Mouse (Mus musculus): Measurements from ENCODE around the gene Ppcs.

Ppcs gene

GRCm38 (mm10) chr4:119422294-119422964 is at the start of gene Ppcs, which contains the start of gene Zmynd12:
Ppcs (minus strand) TSS chr4:119422420.
Zmynd12 (plus strand) TSS chr4:119422814.
- DNase-seq (ENCODE audit: low spot score): peak; percentile 96

GRCm38 (mm10) chr4:119467720-119468380 is 45.6 kb upstream of the Ppcs start:
- no peak for DNase-seq (ENCODE audit: low spot score)

- DNase-seq (ENCODE audit: low spot score): no peak
Observed at GRCm38 (mm10) chr4:119465841-119466240, 43.6 kb upstream of the Ppcs start.

GRCm38 (mm10) chr4:119463756-119464419 is 41.7 kb upstream of the Ppcs start:
- DNase-seq (ENCODE audit: low spot score): no peak

- peak; percentile 7 for DNase-seq (ENCODE audit: low spot score)
Observed at GRCm38 (mm10) chr4:119462858-119463755, 40.9 kb upstream of the Ppcs start.

GRCm38 (mm10) chr4:119462457-119462856 is 40.2 kb upstream of the Ppcs start:
- no peak for DNase-seq (ENCODE audit: low spot score)

GRCm38 (mm10) chr4:119460728-119461141 is 38.5 kb upstream of the Ppcs start:
- DNase-seq (ENCODE audit: low spot score): no peak

GRCm38 (mm10) chr4:119460296-119460695 is 38.1 kb upstream of the Ppcs start:
- DNase-seq (ENCODE audit: low spot score): no peak

GRCm38 (mm10) chr4:119453533-119453932 is 31.3 kb upstream of the Ppcs start:
- no peak for DNase-seq (ENCODE audit: low spot score)

- no peak for DNase-seq (ENCODE audit: low spot score)
Observed at GRCm38 (mm10) chr4:119453128-119453527, 30.9 kb upstream of the Ppcs start.

- no peak for DNase-seq (ENCODE audit: low spot score)
Observed at GRCm38 (mm10) chr4:119450436-119450835, 28.2 kb upstream of the Ppcs start.

GRCm38 (mm10) chr4:119447786-119448185 is 25.6 kb upstream of the Ppcs start:
- no peak for DNase-seq (ENCODE audit: low spot score)

- no peak for DNase-seq (ENCODE audit: low spot score)
Observed at GRCm38 (mm10) chr4:119447261-119447660, 25.0 kb upstream of the Ppcs start.

- no peak for DNase-seq (ENCODE audit: low spot score)
Observed at GRCm38 (mm10) chr4:119442539-119442938, 20.3 kb upstream of the Ppcs start.

- no peak for DNase-seq (ENCODE audit: low spot score)
Observed at GRCm38 (mm10) chr4:119441836-119442235, 19.6 kb upstream of the Ppcs start.

GRCm38 (mm10) chr4:119437936-119438335 is 15.7 kb upstream of the Ppcs start:
- no peak for DNase-seq (ENCODE audit: low spot score)

GRCm38 (mm10) chr4:119430678-119431077 is 8.5 kb upstream of the Ppcs start:
- DNase-seq (ENCODE audit: low spot score): peak; percentile 22

- no peak for DNase-seq (ENCODE audit: low spot score)
Observed at GRCm38 (mm10) chr4:119427680-119428079, 5.5 kb upstream of the Ppcs start.

GRCm38 (mm10) chr4:119425601-119426000 is 3.4 kb upstream of the Ppcs start:
- DNase-seq (ENCODE audit: low spot score): no peak

GRCm38 (mm10) chr4:119425077-119425476 is 2.9 kb upstream of the Ppcs start:
- DNase-seq (ENCODE audit: low spot score): no peak

GRCm38 (mm10) chr4:119421921-119422293 is 313 bp downstream of the Ppcs start:
- DNase-seq (ENCODE audit: low spot score): no peak

GRCm38 (mm10) chr4:119421191-119421590 is 1.0 kb downstream of the Ppcs start:
- peak; percentile 6 for DNase-seq (ENCODE audit: low spot score)

Measured in yolk sac, embryonic 10.5 days (tissue).